Mouse (Mus musculus): Measurements from ENCODE around the gene Ralgps2.
A peak's percentile ranks its signal among the peaks of the same experiment; 100 is the strongest.

The Ralgps2 gene

DNA sequence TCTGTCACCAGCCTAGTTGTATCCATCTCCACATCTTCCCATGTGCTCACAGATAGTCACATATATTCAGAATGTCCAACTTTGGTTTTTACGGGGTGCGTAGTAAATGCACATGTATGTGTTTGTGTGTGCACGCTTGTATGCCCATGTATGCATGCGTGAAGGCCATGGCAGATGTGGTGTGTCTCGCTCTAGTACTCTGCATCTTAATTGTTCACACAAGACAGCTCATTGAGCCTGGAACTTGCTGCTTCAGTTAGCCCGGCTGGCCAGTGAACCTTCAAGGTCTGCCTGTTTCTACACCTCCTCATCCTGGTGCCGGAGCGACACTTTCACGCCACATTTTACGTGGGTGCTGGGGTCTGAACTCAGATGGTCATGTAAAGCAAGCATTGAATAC lies 168.6 kb downstream of the Ralgps2 start:
- no peak for DNase-seq (ENCODE audit: low read depth, low spot score)

DNA sequence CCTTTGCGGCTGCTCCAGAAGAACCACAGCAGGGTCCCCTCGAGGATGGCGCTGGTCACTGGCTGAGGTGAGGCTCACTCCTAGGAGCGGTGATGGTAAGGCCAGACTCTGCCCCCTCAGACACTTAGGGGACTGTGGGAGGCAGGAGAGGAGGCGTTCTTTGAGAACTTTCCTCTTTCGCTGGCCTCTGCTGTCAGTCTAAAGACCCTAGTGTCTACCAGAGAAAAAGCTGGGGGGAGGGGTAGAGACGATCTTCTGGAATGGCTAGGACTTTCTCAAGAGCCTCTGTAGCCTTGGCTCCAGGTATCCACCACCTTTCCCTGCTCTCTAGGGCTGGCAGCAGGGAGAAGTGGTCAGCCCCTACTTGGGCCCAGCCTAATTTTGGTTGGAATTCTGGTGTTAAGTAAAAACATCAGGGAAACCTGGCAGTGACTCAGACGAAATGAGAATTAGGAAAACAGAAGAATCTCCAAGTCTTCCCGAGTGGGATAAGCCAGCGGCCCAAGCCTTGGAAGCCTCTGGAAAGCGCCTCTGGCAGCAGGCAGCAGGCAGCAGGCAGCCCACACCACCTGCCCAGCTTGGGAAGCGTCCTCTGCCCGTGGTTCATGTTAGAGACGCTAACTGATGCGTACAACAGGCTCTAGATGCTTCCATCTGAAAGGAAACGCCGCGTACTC lies 169.7 kb downstream of the Ralgps2 start:
- DNase-seq (ENCODE audit: low read depth, low spot score): no peak

DNA sequence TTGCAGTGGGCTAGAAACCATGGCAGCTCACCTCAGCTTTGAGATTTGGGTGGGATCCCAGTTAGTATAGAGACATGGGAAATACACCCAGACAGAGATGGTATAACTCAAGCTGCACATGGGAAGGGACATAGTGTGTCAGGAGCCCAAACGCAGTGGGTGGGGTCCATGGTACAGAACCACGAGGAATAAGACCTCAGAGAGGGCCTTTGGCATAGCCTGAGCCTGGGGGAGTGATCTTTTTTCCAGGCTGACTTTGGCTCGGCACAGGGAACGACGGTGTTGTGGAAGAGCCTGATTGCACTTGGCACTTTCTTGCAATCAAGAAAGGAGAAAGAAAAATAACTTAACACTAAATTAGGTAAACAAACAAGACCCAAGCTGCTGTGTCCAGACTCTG lies 170.3 kb downstream of the Ralgps2 start:
- DNase-seq (ENCODE audit: low read depth, low spot score): no peak

DNA sequence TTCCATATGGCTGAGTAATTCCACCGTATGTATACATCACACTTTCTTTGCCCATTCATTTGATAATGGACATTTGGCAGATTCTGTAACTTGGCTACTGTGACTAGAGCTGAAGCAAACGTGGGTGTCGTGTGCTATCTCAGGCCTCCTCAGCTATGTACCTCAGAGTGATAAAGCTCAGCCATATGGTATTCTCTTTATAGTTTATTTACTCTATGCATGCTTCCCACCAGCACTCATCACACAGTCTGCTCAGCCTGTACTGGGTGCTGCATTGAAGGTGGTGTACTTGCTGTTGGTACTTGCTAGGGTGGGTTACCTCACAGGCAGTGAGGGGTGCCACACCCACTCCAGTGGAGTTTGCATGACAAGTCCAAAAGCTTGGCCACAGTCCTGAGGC lies 174.1 kb downstream of the Ralgps2 start:
- DNase-seq (ENCODE audit: low read depth, low spot score): no peak

DNA sequence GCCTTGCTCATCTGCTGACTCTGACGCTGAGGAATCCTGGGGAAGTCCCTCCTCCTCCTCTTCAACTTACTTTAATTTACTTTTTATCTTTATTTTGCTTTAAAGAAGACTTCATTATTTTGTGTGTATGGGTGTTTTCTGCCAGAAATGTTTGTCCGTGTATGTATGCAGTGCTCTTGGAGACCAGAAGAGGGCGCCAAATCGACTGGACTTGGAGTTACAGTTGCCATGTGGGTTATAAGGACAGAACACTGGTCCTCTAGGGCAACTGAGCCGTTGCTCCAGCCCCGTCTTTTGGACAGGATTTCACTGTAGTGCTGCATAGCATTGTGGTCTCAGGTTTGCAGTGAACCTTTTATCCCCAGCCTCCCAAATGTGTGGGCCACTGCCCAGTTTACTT lies 174.8 kb downstream of the Ralgps2 start:
- no peak for DNase-seq (ENCODE audit: low read depth, low spot score)

DNA sequence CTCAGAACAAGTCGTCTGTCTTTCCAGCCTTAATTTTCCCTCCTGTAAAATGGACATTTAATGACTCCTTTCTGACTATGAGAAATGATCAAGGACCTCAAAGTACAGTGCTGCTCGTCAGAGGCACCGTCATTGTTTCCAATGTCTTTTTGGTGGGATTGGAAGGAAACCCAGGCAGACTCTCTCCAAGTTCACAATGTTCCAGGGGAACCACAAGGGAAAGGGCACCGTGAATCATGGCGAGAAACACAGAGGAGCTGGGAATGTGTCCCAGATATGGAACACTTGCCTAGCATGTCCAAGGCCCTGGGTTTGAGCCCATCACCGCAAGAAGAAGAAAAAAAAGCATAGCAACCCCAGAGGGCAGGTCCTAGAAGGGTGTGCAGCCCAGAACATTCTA lies 176.1 kb downstream of the Ralgps2 start:
- DNase-seq (ENCODE audit: low read depth, low spot score): no peak

DNA sequence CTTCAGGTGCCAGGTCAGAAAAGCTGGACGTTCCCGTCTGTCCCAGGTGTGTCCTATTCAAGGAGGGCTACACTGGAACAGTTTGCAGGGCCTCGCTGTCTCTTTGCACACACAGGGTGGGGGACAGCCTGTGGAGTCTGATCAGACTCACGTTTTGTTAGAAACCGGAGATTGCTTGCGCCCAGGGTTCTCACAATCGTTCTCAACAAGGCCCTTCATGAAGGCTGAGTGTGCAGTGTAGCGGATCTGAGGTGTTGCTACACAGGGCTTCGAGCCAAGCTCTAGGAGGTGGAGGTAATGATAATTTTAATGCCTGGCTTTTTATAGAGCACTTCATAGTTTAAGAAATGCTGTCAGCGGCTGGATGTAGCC lies 178.0 kb downstream of the Ralgps2 start:
- DNase-seq (ENCODE audit: low read depth, low spot score): no peak

DNA sequence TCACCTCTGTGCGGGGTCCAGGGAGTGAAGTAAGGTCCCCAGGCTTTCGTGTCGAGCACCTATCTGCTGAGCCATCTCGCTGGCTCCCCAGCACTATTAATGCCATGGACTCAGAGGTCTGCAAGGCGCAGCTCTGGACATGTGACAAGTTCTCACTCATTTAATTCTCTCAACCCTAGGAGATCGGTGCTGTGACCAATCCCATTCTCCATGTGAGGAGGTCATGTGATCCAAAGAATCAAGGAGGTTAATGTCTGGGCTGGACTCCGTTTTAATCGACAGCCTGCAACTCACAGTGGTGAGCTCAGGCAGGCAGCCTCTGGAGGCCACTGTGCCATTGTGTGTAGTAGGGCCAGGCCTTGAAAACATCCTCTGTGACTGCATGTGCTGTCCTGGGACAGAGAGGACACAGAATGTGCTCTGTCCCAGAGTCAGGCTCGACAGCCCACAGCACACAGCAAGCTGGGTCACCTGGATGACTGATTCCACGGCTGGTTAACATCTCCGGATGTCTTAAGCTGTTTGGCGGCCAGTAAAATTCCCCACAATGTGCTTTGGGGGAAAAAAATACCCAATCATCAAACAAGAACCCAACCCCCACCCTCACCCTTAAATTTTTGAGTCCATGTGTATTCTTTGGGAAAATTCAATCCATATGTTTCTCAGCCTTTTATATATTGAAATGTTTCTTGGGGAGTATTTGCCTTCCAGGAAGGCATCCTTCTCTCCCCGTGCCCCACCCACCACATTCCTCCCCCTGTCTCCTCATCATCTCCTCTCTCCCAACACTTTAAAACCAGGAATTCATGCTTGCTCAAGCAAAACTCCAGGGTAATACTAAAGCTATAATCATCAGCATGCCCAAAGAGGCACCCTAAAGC lies 178.6 kb downstream of the Ralgps2 start:
- peak; percentile 50 for DNase-seq (ENCODE audit: low read depth, low spot score)

DNA sequence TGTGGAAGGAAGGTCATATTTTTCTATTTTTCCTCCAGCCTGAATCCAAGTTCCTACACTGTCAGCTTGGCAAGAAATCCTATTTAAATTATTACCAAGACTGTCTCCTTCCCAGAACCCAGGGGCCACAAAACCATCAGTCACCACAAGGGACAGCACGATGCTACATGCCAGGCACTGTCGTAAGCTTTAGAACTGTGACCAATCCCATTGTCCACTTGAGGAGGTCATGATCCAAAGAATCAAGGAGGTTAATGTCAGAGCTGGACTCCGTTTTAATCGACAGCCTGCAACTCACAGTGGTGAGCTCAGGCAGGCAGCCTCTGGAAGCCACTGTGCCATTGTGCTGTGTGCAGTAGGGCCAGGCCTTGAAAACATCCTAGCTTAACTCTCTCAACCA lies 181.1 kb downstream of the Ralgps2 start:
- DNase-seq (ENCODE audit: low read depth, low spot score): no peak

DNA sequence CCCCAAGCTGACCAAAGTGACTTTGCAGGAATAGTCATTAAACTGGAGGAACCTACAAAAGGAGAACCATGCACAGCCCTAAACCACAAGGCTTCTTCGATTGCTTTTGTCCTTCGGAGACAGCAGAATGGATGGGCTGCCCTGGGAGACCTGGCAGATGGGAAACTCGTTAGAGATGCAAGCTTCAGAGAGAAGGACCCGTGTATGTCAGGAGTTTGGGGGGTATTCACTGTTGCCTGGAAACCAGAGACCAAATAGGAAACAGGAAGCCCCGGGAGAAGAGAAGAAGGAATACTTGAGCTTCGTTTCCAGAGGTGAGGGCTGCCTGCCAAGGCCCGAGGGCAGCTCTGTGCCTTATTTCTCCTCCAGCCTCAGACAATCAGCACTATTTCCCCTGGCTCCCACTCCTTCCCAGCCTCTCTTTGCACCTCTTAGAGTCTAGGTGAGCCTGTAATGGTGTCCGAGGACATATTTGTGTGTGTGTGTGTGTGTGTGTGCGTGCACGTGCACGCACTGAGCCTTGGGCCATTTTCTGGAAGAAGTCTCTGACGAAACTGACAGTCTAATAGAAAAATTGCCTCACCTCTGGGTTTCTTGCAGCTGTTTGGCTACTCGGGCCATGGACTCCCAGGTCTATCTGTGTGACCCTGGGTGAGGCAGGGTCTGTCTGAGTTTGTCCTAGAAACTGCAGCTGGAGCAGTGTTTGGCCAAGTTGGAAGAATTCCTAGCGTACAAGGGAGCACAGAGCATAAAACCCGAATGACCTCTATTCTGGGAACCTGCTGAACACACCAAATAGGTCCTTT lies 184.6 kb downstream of the Ralgps2 start:
- peak; percentile 70 for DNase-seq (ENCODE audit: low read depth, low spot score)

All from embryo, embryonic 11.5 days (tissue).